Mouse (Mus musculus) stomach, embryonic 16.5 days (tissue): ENCODE measurements around the gene Dock8. TPM values are rescaled to one million over a fixed set of nuclear protein-coding genes. Genes with fewer than 3 reads are reported as not detected.

Experiments used
- ATAC-seq: fragments of 200-750 bp; cut with Nextera tagmentation; 2 replicates; pipeline ENCODE4 v1.8.0; 2017; ENCODE audit warnings: moderate number of reproducible peaks, moderate TSS enrichment; ENCODE audit not compliant: insufficient read depth, low FRiP score
- H3K27ac ChIP-seq: fragments of 300-500 bp; sonication (generic); 2 replicates; pipeline ENCODE4 v1.5.1; 2014; ENCODE audit warnings: low read length
- H3K27me3 ChIP-seq: fragments of 300-500 bp; sonication (generic); 2 replicates; pipeline ENCODE4 v1.6.1; 2014; ENCODE audit warnings: low read length, control low read depth, mixed read lengths; ENCODE audit not compliant: control insufficient read depth, insufficient read depth
- H3K36me3 ChIP-seq: fragments of 300-500 bp; sonication (generic); 2 replicates; pipeline ENCODE4 v1.6.1; 2014; ENCODE audit warnings: low read length; ENCODE audit not compliant: control insufficient read depth, insufficient read depth
- H3K4me1 ChIP-seq: fragments of 300-500 bp; sonication (generic); 2 replicates; pipeline ENCODE4 v1.6.1; 2014; ENCODE audit warnings: low read length, control low read depth, mixed read lengths; ENCODE audit not compliant: control insufficient read depth, insufficient read depth
- H3K4me2 ChIP-seq: fragments of 300-500 bp; sonication (generic); 2 replicates; pipeline ENCODE4 v1.6.1; 2014; ENCODE audit warnings: low read depth, low read length, mixed read lengths
- H3K4me3 ChIP-seq: fragments of 300-500 bp; sonication (generic); replicated peaks from 2 replicates; pipeline ENCODE4 v1.5.1; 2014; ENCODE audit warnings: mild to moderate bottlenecking, low read length
- H3K9ac ChIP-seq: fragments of 300-500 bp; sonication (generic); 2 replicates; pipeline ENCODE4 v1.6.1; 2014; ENCODE audit warnings: low read length
- H3K9me3 ChIP-seq: fragments of 300-500 bp; sonication (generic); replicated peaks from 2 replicates; pipeline ENCODE4 v1.6.1; 2016; ENCODE audit warnings: low read length, control low read depth; ENCODE audit not compliant: control insufficient read depth
- WGBS: fragments of 180-500 bp; shearing (Covaris S2); extraction: QIAGEN DNeasy Blood & Tissue Kit; methylation state at CpG from one replicate; pipeline ENCODE4 v1.1.7; 2014; 5-methylcytosine and 5-hydroxymethylcytosine counted together
- polyA plus RNA-seq: library from polyadenylated mRNA; unstranded; fragments of >200 nt; fragmentation: Nextera tagmentation; extraction: Ambion mirVana; gene quantifications from 2 replicates; pipeline ENCODE4 v1.2.1, GENCODE M21; 2015

The Dock8 gene
- polyA plus RNA-seq, 1 experiment from 2014 or later: 9.0 TPM

GRCm38 (mm10) chr19:25221964-25222640, 222.8 kb downstream of the Dock8 start:
- Histone ChIP-seq H3K27ac (no peak overlapping the region), H3K4me1 (no peaks in the 10 kb centered on the region), H3K4me2 (no peak overlapping the region), H3K36me3 (no peaks in the 10 kb centered on the region), H3K27me3 (no peaks in the 10 kb centered on the region), H3K4me3 (no peak overlapping the region), H3K9me3 (no peaks in the 10 kb centered on the region), H3K9ac (no peak overlapping the region)
- no peak for ATAC-seq
- 48% methylated on average over 9 of the region's 9 CpGs for WGBS

GRCm38 (mm10) chr19:25230058-25230974, 231.0 kb downstream of the Dock8 start:
- WGBS: 71% methylated on average over 4 of the region's 4 CpGs
- H3K4me1 ChIP-seq: no peaks in the 10 kb centered on the region
- no peak overlapping the region for H3K4me3 ChIP-seq
- H3K36me3 ChIP-seq: no peaks in the 10 kb centered on the region
- H3K27ac ChIP-seq: no peak overlapping the region
- H3K4me2 ChIP-seq: no peak overlapping the region
- no peaks in the 10 kb centered on the region for H3K9me3 ChIP-seq
- no peaks in the 10 kb centered on the region for H3K27me3 ChIP-seq
- no peak overlapping the region for H3K9ac ChIP-seq
- no peak for ATAC-seq

- WGBS: 54% methylated on average over 4 of the region's 4 CpGs
- Histone ChIP-seq H3K9me3 (no peaks in the 10 kb centered on the region), H3K4me3 (no peak overlapping the region), H3K4me2 (no peak overlapping the region), H3K4me1 (no peaks in the 10 kb centered on the region), H3K27ac (no peak overlapping the region), H3K27me3 (no peaks in the 10 kb centered on the region; the same call in 1 of the 2 replicates), H3K9ac (no peak overlapping the region), H3K36me3 (no peaks in the 10 kb centered on the region)
- ATAC-seq: 0 out of 2 replicates have a peak, but pooled peaks have one; percentile 10
These were observed 231.6 kb downstream of the Dock8 start for GRCm38 (mm10) chr19:25230975-25231334.

GRCm38 (mm10) chr19:25232032-25232431, 232.7 kb downstream of the Dock8 start:
- Histone ChIP-seq H3K27me3 (no peaks in the 10 kb centered on the region; the same call in 1 of the 2 replicates), H3K4me1 (peaks cover 4% of the 10 kb centered on the region; the same call in 1 of the 2 replicates), H3K9ac (no peak overlapping the region), H3K4me3 (no peak overlapping the region), H3K27ac (no peak overlapping the region), H3K4me2 (no peak overlapping the region), H3K9me3 (no peaks in the 10 kb centered on the region), H3K36me3 (no peaks in the 10 kb centered on the region)
- WGBS: 66% methylated on average over 10 of the region's 10 CpGs
- no peak for ATAC-seq

GRCm38 (mm10) chr19:25236596-25237491, 237.5 kb downstream of the Dock8 start, which contains the start of gene Kank1:
Gene Kank1 (plus strand): TSS chr19:25236975.
- under 1% methylated on average over 76 of the region's 76 CpGs for WGBS
- Histone ChIP-seq H3K9ac (peak within 1 kb of the TSS; percentile 73), H3K9me3 (no peaks in the 10 kb centered on the region; the same call in 1 of the 2 replicates), H3K27ac (peak within 1 kb of the TSS; percentile 66), H3K27me3 (no peaks in the 10 kb centered on the region; the same call in 1 of the 2 replicates), H3K36me3 (no peaks in the 10 kb centered on the region), H3K4me2 (peak within 1 kb of the TSS; percentile 96), H3K4me3 (peak within 1 kb of the TSS; percentile 76), H3K4me1 (peaks cover 5% of the 10 kb centered on the region; the same call in 1 of the 2 replicates)
- peak; percentile 88 for ATAC-seq

- 2% methylated on average over 35 of the region's 35 CpGs for WGBS
- Histone ChIP-seq H3K9me3 (no peaks in the 10 kb centered on the region; the same call in 1 of the 2 replicates), H3K4me2 (peak overlapping the region; percentile 96), H3K4me1 (peaks cover 5% of the 10 kb centered on the region; the same call in 1 of the 2 replicates), H3K27ac (no peak overlapping the region), H3K36me3 (no peaks in the 10 kb centered on the region), H3K27me3 (no peaks in the 10 kb centered on the region; the same call in 1 of the 2 replicates), H3K9ac (peak overlapping the region; percentile 73), H3K4me3 (peak overlapping the region; percentile 76)
- ATAC-seq: peak; percentile 38; the same call in 1 of the 2 replicates
These were observed 238.2 kb downstream of the Dock8 start for GRCm38 (mm10) chr19:25237492-25238040.

GRCm38 (mm10) chr19:25238121-25238520, 238.8 kb downstream of the Dock8 start:
- H3K4me1 ChIP-seq: peaks cover 5% of the 10 kb centered on the region; the same call in 1 of the 2 replicates
- peak overlapping the region; percentile 96 for H3K4me2 ChIP-seq
- H3K9ac ChIP-seq: peak overlapping the region; percentile 2; the same call in 1 of the 2 replicates
- peak overlapping the region; percentile 76 for H3K4me3 ChIP-seq
- H3K27ac ChIP-seq: no peak overlapping the region
- H3K9me3 ChIP-seq: no peaks in the 10 kb centered on the region; the same call in 1 of the 2 replicates
- H3K36me3 ChIP-seq: no peaks in the 10 kb centered on the region
- 10% methylated on average over 13 of the region's 13 CpGs for WGBS
- ATAC-seq: no peak
- no peaks in the 10 kb centered on the region; the same call in 1 of the 2 replicates for H3K27me3 ChIP-seq

- Histone ChIP-seq H3K4me1 (no peaks in the 10 kb centered on the region), H3K27me3 (no peaks in the 10 kb centered on the region), H3K9me3 (no peaks in the 10 kb centered on the region; the same call in 1 of the 2 replicates), H3K27ac (no peak overlapping the region), H3K9ac (no peak overlapping the region), H3K4me3 (no peak overlapping the region), H3K36me3 (no peaks in the 10 kb centered on the region), H3K4me2 (no peak overlapping the region)
- WGBS: 55% methylated on average over 4 of the region's 4 CpGs
- ATAC-seq: no peak
These were observed 244.2 kb downstream of the Dock8 start for GRCm38 (mm10) chr19:25243566-25243965.
